Mouse (Mus musculus) cerebellum, postnatal 4 days (tissue): ENCODE measurements at regions not wholly inside any gene's neighbourhood (a gene's known extent, or its start where the extent isn't known, plus 50 kb on each side); places are given as distances from the start of the nearest gene placed in this dataset.

Experiments used
- DNase-seq, 2 experiments: peaks; one replicate each; pipeline ENCODE4 v3.0.0; 2022; ENCODE audit warnings: low spot score in 2 of 2, mixed read lengths in 1 of 2

GRCm38 (mm10) chr13:107641926-107642657, 402.2 kb upstream of the Smim15 start:
- peak; percentile 41 to 68 for DNase-seq

DNA sequence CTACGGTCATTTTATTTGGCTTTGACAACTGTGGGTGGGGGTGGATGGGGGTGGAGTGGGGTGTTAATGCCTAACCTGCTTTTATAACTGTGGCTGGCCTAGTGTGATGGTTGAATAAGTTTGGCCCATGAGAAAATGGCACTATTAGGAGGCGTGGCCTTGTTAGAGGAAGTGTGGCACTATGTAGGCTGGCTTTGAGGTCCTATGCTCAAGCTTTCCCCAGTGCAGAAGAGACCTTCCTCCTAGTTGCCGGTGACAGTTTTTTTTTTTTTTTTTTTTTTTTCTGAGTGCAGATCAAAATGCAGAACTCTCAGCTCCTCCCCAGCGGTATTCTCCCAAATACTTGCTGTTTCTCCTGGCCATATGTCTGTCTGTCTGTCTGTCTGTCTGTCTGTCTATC, 404.6 kb upstream of the Smim15 start:
- DNase-seq = no peak

- no peak for DNase-seq
Measured at GRCm38 (mm10) chr13:107637269-107637668, 407.0 kb upstream of the Smim15 start.

- DNase-seq = no peak
Measured at GRCm38 (mm10) chr13:107635114-107635513, 409.1 kb upstream of the Smim15 start.

GRCm38 (mm10) chr13:107627073-107627472, 417.2 kb upstream of the Smim15 start:
- no peak for DNase-seq

DNA sequence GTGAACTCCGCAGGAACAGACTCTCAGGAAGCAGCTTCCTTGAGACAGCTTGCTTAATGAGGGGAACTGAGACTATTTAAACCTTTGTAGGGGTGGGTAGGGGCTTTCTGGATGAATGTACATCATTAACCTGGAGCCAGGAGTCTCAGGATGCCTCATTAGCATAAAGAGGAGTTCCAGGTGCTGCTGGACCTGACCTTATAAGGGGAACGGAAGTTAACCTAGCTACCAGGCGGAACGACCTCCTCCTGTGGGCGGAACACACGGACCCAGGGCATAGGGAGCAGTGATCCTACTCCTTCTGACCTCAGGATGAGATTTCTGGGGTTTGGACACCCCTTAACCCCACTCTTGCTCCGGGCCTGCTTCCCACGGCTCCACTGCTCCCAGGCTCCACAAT, 417.6 kb upstream of the Smim15 start:
- no peak for DNase-seq

GRCm38 (mm10) chr13:107621337-107621736, 422.9 kb upstream of the Smim15 start:
- no peak for DNase-seq

DNA sequence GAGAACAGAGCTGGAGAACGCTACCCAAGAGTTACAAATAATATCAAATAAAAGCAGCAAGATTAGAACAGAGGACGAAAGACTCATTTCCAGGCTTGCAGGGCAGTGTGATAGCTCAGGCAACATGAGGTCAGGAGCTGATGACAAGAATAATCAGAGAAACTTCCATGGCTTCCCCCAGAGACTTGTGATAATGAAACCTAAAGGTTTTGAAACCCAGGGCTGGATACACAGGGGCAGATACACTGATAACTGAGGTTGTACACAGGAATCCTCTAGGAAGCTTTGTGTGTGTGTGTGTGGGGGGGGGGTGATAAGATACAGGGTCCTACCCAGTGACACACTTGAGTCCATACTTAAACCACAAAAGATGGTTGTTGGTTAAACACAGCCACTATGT, 423.4 kb upstream of the Smim15 start:
- DNase-seq = no peak

DNA sequence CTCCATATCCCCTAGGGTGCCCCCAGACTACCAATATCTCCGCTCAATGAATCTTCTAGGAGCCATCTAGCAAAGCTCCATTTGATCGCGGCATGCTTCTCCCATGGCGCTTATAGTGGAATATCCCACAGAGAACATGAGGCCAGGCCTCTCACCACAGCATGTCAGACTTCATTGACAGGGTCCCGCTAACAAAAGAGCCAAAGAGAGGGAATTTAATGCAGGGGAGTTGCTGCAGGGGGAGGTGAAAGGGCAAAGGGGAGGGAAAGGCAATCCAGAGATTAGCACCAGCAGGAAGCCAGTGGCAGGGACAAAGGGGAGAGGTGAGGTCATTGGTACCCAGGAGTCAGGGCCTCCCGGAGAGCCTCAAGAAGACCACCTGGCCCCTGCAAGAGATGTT, 424.0 kb upstream of the Smim15 start:
- no peak for DNase-seq

DNA sequence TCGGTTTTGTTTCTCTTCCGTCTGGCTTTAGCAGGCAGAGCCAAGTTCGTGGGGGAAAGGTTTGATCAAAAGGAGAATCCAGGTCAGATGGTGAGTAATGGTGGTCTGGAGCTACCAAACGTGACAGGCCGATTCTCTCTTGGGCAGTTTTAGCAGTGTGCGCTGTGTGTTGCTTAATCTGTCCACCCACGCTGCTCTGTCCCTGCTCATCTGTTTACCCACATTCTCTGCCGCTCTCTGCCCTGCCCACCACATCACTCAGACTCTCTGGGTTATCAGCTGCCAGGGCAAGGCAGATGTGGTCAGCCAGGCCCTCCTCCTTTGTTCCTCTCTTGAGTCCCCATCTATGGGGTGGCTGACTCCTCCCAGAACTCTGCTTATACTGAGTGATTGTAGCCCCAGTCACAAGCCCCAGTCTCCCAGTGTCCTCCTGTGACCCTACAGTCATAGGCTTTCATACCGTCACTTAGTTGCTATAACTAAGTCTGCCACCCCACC, 424.8 kb upstream of the Smim15 start:
- DNase-seq = no peak

- DNase-seq = no peak
Measured at GRCm38 (mm10) chr13:107618796-107619429, 425.3 kb upstream of the Smim15 start.

- no peak for DNase-seq
Measured at GRCm38 (mm10) chr13:107618369-107618771, 425.9 kb upstream of the Smim15 start.

DNA sequence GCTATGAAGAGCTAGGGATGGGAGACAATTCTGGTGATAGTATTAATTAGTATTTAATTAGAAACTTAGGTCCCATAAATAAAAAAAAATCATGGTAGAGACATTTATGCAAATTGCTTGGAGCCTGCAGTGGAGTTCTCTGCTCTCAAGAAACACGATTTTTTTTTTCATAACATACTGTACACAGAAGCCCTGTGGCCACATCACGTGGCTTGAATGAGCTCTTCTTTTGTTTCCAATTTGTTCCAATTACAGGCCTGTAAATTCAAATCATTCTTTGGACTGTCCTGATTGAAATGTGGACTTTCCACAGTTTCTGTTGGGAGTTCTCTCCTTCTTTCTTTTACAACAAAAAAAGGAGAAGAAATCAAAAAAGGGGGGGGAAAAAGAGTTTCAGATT, 426.7 kb upstream of the Smim15 start:
- DNase-seq = no peak

GRCm38 (mm10) chr13:107616775-107617174, 427.5 kb upstream of the Smim15 start:
- no peak for DNase-seq

DNA sequence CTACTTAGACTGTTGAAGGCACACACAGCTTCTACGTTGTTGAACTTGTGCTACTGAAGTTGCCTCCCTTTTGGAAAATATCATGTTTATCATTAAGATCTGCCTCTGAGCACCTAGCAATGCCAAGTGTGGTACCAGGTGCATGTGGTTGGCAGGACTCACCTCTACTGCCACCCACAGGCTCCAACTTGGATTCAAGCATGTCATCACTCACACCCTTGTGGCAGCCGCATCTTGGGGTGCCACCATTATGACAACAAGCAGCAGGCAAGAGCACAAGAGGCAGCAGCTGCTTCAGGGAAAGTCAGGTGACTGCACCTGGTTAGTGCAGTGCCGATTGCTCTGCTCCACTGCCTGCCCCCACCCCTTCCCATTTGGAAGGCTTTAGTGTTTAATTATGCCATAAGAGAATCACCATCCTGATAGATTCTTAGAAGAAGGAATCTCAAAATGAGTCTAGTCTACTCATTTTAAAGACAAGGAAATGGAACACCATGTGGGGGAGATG, 435.2 kb upstream of the Smim15 start:
- no peak for DNase-seq

GRCm38 (mm10) chr13:107607294-107607693, 437.0 kb upstream of the Smim15 start:
- no peak for DNase-seq

GRCm38 (mm10) chr13:107602149-107602548, 442.1 kb upstream of the Smim15 start:
- no peak for DNase-seq

DNA sequence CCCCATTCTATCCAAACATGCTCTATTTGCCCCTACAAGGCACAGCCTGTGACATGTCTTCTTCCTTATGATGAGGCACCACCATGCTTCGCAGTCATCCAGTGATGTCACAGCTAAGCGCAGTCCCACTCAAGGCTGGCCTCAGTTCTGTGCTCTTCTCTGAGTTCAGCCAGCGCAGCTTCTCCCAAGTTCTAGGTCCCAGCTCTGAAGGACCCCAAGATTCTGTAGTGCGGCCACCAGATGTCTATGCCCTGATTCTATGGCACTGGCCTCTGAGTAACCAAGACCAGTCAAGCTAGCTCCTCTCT, 443.2 kb upstream of the Smim15 start:
- DNase-seq = no peak

GRCm38 (mm10) chr13:107600331-107601131, 443.7 kb upstream of the Smim15 start:
- no peak for DNase-seq

DNA sequence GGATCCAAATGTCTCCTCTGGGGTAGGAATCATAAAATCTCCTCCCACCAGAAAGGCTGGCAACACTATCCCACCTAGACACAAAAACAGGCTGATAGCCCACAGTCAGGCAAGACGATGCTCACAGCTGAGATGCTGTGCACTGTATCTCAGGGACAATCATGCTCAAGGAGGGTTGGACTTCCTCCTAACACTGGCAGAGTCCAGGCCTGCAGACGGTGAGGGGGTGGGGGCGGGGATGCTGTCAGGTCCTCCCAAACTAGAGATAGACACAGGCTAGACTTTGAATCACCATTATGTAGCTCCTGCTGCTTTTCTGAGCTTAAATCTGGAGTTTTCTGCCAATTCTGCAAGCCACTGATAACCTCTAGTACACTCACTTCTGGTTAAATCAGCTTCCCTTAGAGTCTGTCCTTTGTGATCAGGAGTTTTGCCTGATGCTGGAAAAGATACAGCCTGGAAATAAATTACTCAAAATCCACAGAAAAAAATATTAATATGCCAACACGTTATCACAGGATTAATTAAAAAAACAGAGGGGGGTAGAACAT, 445.1 kb upstream of the Smim15 start:
- DNase-seq = no peak

DNA sequence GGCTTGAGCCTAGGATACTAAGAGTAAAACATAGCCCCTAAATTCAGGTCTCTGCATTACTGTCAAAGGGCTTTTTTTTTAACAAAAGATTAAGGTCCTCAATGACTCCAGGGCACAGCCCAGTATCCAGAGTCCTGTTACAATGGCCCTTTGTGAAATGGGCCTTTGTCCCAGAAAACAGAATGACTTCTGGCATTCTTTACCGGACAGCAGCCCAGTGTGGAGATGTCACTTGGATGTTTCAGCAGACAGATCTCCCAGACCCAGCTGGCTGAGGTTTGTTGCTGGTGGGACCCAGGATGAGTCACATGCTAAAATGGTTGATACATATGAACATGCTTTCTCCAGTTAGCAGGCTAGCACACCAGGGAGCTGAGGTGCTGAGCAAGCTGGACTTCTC, 445.9 kb upstream of the Smim15 start:
- DNase-seq = no peak

DNA sequence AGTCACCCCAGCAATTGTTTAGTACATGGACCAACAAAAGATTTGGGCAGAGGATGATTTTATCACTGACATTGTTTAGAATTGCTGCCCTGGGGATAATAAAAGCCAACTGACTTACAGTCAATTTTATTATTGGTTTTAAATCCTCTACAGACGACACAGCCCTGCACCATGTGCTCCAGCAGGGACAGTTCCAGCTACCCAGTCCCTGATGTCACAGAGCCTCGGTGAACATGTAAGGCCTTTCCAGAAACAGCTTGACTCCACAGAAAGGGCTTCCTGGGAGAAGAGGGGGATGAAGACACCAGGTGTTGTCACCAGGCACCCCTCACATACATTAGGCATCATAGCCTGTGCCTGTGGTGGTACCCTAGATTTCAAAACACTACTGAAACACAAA, 447.0 kb upstream of the Smim15 start:
- DNase-seq = no peak
